Comparison of ENCODE assay signal across 24 mouse cellular contexts in genomic region chr12:106445976-106446375, GRCm38 (mm10).
DNase-seq lines count a peak whose midpoint lies in the region; ATAC-seq lines count a peak whose summit lies in the region.
"Had no signal": no experiment of that assay in that cellular context is flagged by ENCODE, and none has a peak within 500 bp of the region (broad histone marks: within the 10 kb centered on the region; RNA-seq: fewer than 3 reads in every experiment).

No protein-coding gene starts in this region.

- H3K27ac ChIP-seq in intestine, embryonic 16.5 days (ENCODE audit: low read length), result no peak overlapping the region
- H3K27ac ChIP-seq: heart, adult 2 months; heart, embryonic 10.5 days; heart, embryonic 13.5 days; hindbrain, embryonic 14.5 days; hindbrain, postnatal 0 days had no signal

- H3K9ac ChIP-seq in intestine, embryonic 16.5 days (ENCODE audit: low read depth, low read length), result no peak overlapping the region
- H3K9ac ChIP-seq: heart, embryonic 13.5 days; hindbrain, embryonic 14.5 days had no signal

- H3K4me2 ChIP-seq in intestine, embryonic 16.5 days (ENCODE audit: low read depth, low read length), result no peak overlapping the region
- H3K4me2 ChIP-seq: heart, embryonic 13.5 days; hindbrain, embryonic 14.5 days had no signal

- H3K9me3 ChIP-seq in intestine, embryonic 16.5 days (ENCODE audit: control insufficient read depth, low read length), result no peaks in the 10 kb centered on the region
- H3K9me3 ChIP-seq: heart, embryonic 10.5 days; heart, embryonic 13.5 days had no signal

- H3K27me3 ChIP-seq in intestine, embryonic 16.5 days (replicated peaks; ENCODE audit: control insufficient read depth, insufficient read depth, low read length), result no peaks in the 10 kb centered on the region
- H3K27me3 ChIP-seq: CH12.LX; heart, embryonic 13.5 days had no signal

- H3K4me3 ChIP-seq in intestine, embryonic 16.5 days (ENCODE audit: low read length), result no peak overlapping the region
- H3K4me3 ChIP-seq: heart, adult 2 months; heart, embryonic 10.5 days; heart, embryonic 13.5 days had no signal

- H3K36me3 ChIP-seq in intestine, embryonic 16.5 days (ENCODE audit: control insufficient read depth, insufficient read depth, low read length), result no peaks in the 10 kb centered on the region
- H3K36me3 ChIP-seq: G1E; heart, embryonic 10.5 days; heart, embryonic 13.5 days had no signal

- peak; percentile 5 for DNase-seq in retina, postnatal 1 day
- no peak for DNase-seq in retina, embryonic 14.5 days (ENCODE audit: low spot score)
- DNase-seq in ES-CJ7 (ENCODE audit: low read depth, low spot score), result peak; percentile 74
- DNase-seq in R1 (ENCODE audit: low read depth, low spot score), result peak; percentile 64
- DNase-seq: adrenal gland, postnatal 10 days; adrenal gland, postnatal 36 days; cerebellum, adult 18-20 months; cerebellum, adult 9-10 months; cerebellum, postnatal 14 days; gastrocnemius, postnatal 10 days; gastrocnemius, postnatal 36 days; heart, adult 2 months; heart, postnatal 14 days; heart, postnatal 4 days had no signal

- ATAC-seq in intestine, embryonic 16.5 days, result no peak
- no peak for ATAC-seq in frontal cortex, adult (ENCODE audit: low TSS enrichment)
- ATAC-seq: hindbrain, postnatal 0 days; inflammation-experienced regulatory T-cells, adult 6 months; intestine, postnatal 0 days had no signal

- no peaks in the 10 kb centered on the region for H3K4me1 ChIP-seq in intestine, embryonic 16.5 days (ENCODE audit: control insufficient read depth, insufficient read depth, low read length)
- H3K4me1 ChIP-seq: heart, embryonic 13.5 days had no signal

- 62% methylated on average over 10 of the region's 10 CpGs for WGBS in intestine, embryonic 16.5 days
